Mouse (Mus musculus): Measurements from ENCODE around the gene Omt2b. TPM values are rescaled to one million over a fixed set of nuclear protein-coding genes. Genes with fewer than 3 reads are reported as not detected.
"Not testable (repeated sequence)": the region's sequence is repeated elsewhere in the genome, so short reads cannot be mapped to it uniquely, and the experiment has no call there.

The Omt2b gene
- not detected in 2 replicates for polyA plus RNA-seq (2014; fragmentation: Nextera tagmentation; extraction: Ambion mirVana)

GRCm38 (mm10) chr9:78327289-78327688, at the start of gene Omt2b:
Omt2b (plus strand) TSS chr9:78327589.
- not testable (repeated sequence) for H3K4me1 ChIP-seq (replicated peaks; ENCODE audit: control insufficient read depth, insufficient read depth, low read length); H3K27me3 ChIP-seq (ENCODE audit: control insufficient read depth, insufficient read depth, low read length); ATAC-seq (ENCODE audit: low FRiP score); H3K4me3 ChIP-seq (replicated peaks; ENCODE audit: low read length); H3K9me3 ChIP-seq (ENCODE audit: control insufficient read depth, low read length); H3K36me3 ChIP-seq (replicated peaks; ENCODE audit: control insufficient read depth, insufficient read depth); H3K9ac ChIP-seq; H3K4me2 ChIP-seq (replicated peaks); H3K27ac ChIP-seq; DNase-seq (ENCODE audit: low spot score)
- 83% methylated on average over 1 of the region's 1 CpGs for WGBS

- ATAC-seq (ENCODE audit: low FRiP score); DNase-seq (ENCODE audit: low spot score); H3K9ac ChIP-seq; H3K4me1 ChIP-seq (replicated peaks; ENCODE audit: control insufficient read depth, insufficient read depth, low read length); H3K27ac ChIP-seq; H3K4me3 ChIP-seq (replicated peaks; ENCODE audit: low read length); H3K4me2 ChIP-seq (replicated peaks); H3K36me3 ChIP-seq (replicated peaks; ENCODE audit: control insufficient read depth, insufficient read depth); H3K9me3 ChIP-seq (ENCODE audit: control insufficient read depth, low read length); H3K27me3 ChIP-seq (ENCODE audit: control insufficient read depth, insufficient read depth, low read length): not testable (repeated sequence)
- WGBS, result 81% methylated on average over 4 of the region's 4 CpGs
These were observed 45.2 kb upstream of the Omt2b start for GRCm38 (mm10) chr9:78282002-78282711.

GRCm38 (mm10) chr9:78289063-78289462, 38.3 kb upstream of the Omt2b start:
- H3K4me2 ChIP-seq (replicated peaks); H3K36me3 ChIP-seq (replicated peaks; ENCODE audit: control insufficient read depth, insufficient read depth); H3K9me3 ChIP-seq (ENCODE audit: control insufficient read depth, low read length); H3K4me1 ChIP-seq (replicated peaks; ENCODE audit: control insufficient read depth, insufficient read depth, low read length); H3K27me3 ChIP-seq (ENCODE audit: control insufficient read depth, insufficient read depth, low read length); DNase-seq (ENCODE audit: low spot score); H3K4me3 ChIP-seq (replicated peaks; ENCODE audit: low read length); H3K9ac ChIP-seq; ATAC-seq (ENCODE audit: low FRiP score); H3K27ac ChIP-seq: not testable (repeated sequence)
- 89% methylated on average over 1 of the region's 1 CpGs for WGBS

GRCm38 (mm10) chr9:78289723-78290122, 37.7 kb upstream of the Omt2b start, which contains the start of gene Gm10639:
Gm10639 (plus strand) TSS chr9:78289923.
- WGBS, result 91% methylated on average over 3 of the region's 3 CpGs
- not testable (repeated sequence) for H3K4me3 ChIP-seq (replicated peaks; ENCODE audit: low read length); DNase-seq (ENCODE audit: low spot score); H3K27ac ChIP-seq; H3K9me3 ChIP-seq (ENCODE audit: control insufficient read depth, low read length); H3K27me3 ChIP-seq (ENCODE audit: control insufficient read depth, insufficient read depth, low read length); H3K4me1 ChIP-seq (replicated peaks; ENCODE audit: control insufficient read depth, insufficient read depth, low read length); H3K4me2 ChIP-seq (replicated peaks); H3K9ac ChIP-seq; H3K36me3 ChIP-seq (replicated peaks; ENCODE audit: control insufficient read depth, insufficient read depth); ATAC-seq (ENCODE audit: low FRiP score)

- H3K36me3 ChIP-seq (replicated peaks; ENCODE audit: control insufficient read depth, insufficient read depth); DNase-seq (ENCODE audit: low spot score): not testable (repeated sequence)
These were observed 34.9 kb upstream of the Omt2b start for GRCm38 (mm10) chr9:78292462-78292861.

GRCm38 (mm10) chr9:78293683-78294082, 33.7 kb upstream of the Omt2b start:
- not testable (repeated sequence) for ATAC-seq (ENCODE audit: low FRiP score)

More at GRCm38 (mm10) chr9:78292462-78292861, 34.9 kb upstream of the Omt2b start:
- H3K4me3 ChIP-seq (replicated peaks; ENCODE audit: low read length); H3K27me3 ChIP-seq (ENCODE audit: control insufficient read depth, insufficient read depth, low read length); H3K9ac ChIP-seq; H3K27ac ChIP-seq; ATAC-seq (ENCODE audit: low FRiP score); H3K4me1 ChIP-seq (replicated peaks; ENCODE audit: control insufficient read depth, insufficient read depth, low read length); H3K9me3 ChIP-seq (ENCODE audit: control insufficient read depth, low read length); H3K4me2 ChIP-seq (replicated peaks): not testable (repeated sequence)
- WGBS, result 93% methylated on average over 8 of the region's 8 CpGs

GRCm38 (mm10) chr9:78294781-78295180, 32.6 kb upstream of the Omt2b start:
- not testable (repeated sequence) for H3K36me3 ChIP-seq (replicated peaks; ENCODE audit: control insufficient read depth, insufficient read depth); ATAC-seq (ENCODE audit: low FRiP score); H3K9ac ChIP-seq; DNase-seq (ENCODE audit: low spot score); H3K4me2 ChIP-seq (replicated peaks); H3K9me3 ChIP-seq (ENCODE audit: control insufficient read depth, low read length); H3K27me3 ChIP-seq (ENCODE audit: control insufficient read depth, insufficient read depth, low read length); H3K4me3 ChIP-seq (replicated peaks; ENCODE audit: low read length); H3K4me1 ChIP-seq (replicated peaks; ENCODE audit: control insufficient read depth, insufficient read depth, low read length); H3K27ac ChIP-seq
- WGBS, result 89% methylated on average over 5 of the region's 7 CpGs

More at GRCm38 (mm10) chr9:78293683-78294082, 33.7 kb upstream of the Omt2b start:
- 67% methylated on average over 1 of the region's 1 CpGs for WGBS
- not testable (repeated sequence) for H3K36me3 ChIP-seq (replicated peaks; ENCODE audit: control insufficient read depth, insufficient read depth); H3K4me3 ChIP-seq (replicated peaks; ENCODE audit: low read length); H3K4me1 ChIP-seq (replicated peaks; ENCODE audit: control insufficient read depth, insufficient read depth, low read length); H3K27ac ChIP-seq; H3K9me3 ChIP-seq (ENCODE audit: control insufficient read depth, low read length); H3K9ac ChIP-seq; H3K4me2 ChIP-seq (replicated peaks); H3K27me3 ChIP-seq (ENCODE audit: control insufficient read depth, insufficient read depth, low read length); DNase-seq (ENCODE audit: low spot score)

GRCm38 (mm10) chr9:78296089-78296488, 31.3 kb upstream of the Omt2b start:
- not testable (repeated sequence) for ATAC-seq (ENCODE audit: low FRiP score); H3K9ac ChIP-seq; H3K4me1 ChIP-seq (replicated peaks; ENCODE audit: control insufficient read depth, insufficient read depth, low read length); H3K27me3 ChIP-seq (ENCODE audit: control insufficient read depth, insufficient read depth, low read length); H3K9me3 ChIP-seq (ENCODE audit: control insufficient read depth, low read length); H3K36me3 ChIP-seq (replicated peaks; ENCODE audit: control insufficient read depth, insufficient read depth); H3K4me2 ChIP-seq (replicated peaks); H3K4me3 ChIP-seq (replicated peaks; ENCODE audit: low read length); H3K27ac ChIP-seq
- WGBS, result 15% methylated on average over 6 of the region's 6 CpGs
- DNase-seq (ENCODE audit: low spot score), result peak; percentile 69

- 100% methylated on average over 1 of the region's 1 CpGs for WGBS
- Histone ChIP-seq H3K4me3 (replicated peaks; ENCODE audit: low read length) (no peak overlapping the region), H3K4me2 (replicated peaks) (no peak overlapping the region), H3K27me3 (ENCODE audit: control insufficient read depth, insufficient read depth, low read length) (no peaks in the 10 kb centered on the region), H3K9me3 (ENCODE audit: control insufficient read depth, low read length) (no peaks in the 10 kb centered on the region), H3K4me1 (replicated peaks; ENCODE audit: control insufficient read depth, insufficient read depth, low read length) (no peaks in the 10 kb centered on the region), H3K36me3 (replicated peaks; ENCODE audit: control insufficient read depth, insufficient read depth) (no peaks in the 10 kb centered on the region), H3K9ac (no peak overlapping the region), H3K27ac (no peak overlapping the region)
- ATAC-seq (ENCODE audit: low FRiP score), result no peak
- DNase-seq (ENCODE audit: low spot score), result no peak
These were observed 29.2 kb upstream of the Omt2b start for GRCm38 (mm10) chr9:78298232-78298631.

Data from hindbrain, embryonic 14.5 days (tissue).